Mouse (Mus musculus) heart, postnatal 4 days (tissue): ENCODE data around the gene Rap1gap2. TPM values are rescaled to one million over a fixed set of nuclear protein-coding genes. Genes with fewer than 3 reads are reported as not detected.

Source experiments
- DNase-seq: peaks from one replicate; pipeline ENCODE4 v3.0.0; 2021
- total RNA-seq, 2 experiments: library from RNA; stranded (reverse); gene quantifications; 2 replicates each; pipeline ENCODE4 v1.2.3; 2021

Rap1gap2 gene
- total RNA-seq, 2 experiments from 2014 or later: 47.8 to 53.8 TPM

DNA sequence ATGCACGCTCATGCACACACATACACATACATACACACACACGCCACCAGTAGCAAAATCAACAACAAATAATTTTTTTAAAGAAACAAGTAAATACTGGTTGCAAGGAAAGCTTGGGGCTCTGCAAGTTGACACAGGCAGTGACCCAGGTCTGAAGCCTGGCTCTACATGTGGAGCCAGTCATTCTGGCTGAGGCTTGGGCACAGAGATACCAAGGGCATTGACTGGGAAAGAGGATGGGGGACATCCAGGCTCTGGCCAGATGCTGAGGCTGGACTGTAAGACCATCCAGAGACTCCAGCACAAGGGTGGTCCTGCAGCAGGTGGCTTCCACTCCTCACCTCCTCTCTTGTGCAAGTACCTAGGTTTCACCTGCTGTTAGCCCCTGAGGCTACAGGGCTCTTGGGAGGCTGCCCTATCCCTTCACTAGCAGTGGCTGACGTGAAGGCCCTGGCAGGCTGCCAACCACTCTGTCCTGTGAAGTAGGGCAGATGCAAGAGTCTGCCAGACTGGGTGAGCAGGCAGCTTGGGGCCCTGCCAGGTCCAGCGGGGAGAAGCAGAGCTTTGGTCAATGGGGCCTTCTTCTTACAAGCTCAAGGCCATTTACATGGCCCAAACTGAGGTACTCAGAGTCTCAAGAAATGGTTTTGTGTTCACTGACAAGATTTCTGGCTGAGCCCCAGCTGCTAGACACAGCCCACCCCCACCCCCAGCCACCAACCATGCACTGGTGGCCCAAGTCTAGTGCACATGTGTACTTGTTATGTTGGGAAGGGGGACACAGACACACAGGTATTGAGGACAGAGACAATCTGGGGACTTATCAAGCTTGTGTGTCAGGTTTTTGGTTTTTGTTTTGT lies 201.9 kb downstream of the Rap1gap2 start:
- peak; percentile 97 for DNase-seq

DNA sequence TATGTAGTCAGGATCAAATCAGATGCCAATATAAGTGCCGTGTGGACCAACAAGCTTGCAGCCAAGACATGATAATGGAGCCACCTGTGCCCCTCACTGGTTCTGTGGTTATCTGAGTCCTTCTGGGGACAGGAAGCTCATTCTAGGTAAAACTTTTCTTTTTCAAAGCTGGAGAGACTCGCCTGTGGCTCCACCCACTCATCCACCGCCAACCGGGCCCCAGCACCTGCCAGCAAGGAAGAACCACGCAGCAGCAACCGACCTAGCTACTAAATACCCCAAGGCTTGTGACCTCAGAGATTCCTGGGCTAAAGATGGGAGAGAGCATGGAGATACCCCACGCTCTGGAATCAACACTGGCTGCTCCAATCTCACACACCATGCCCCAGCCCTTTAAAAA lies 205.5 kb downstream of the Rap1gap2 start:
- no peak for DNase-seq

DNA sequence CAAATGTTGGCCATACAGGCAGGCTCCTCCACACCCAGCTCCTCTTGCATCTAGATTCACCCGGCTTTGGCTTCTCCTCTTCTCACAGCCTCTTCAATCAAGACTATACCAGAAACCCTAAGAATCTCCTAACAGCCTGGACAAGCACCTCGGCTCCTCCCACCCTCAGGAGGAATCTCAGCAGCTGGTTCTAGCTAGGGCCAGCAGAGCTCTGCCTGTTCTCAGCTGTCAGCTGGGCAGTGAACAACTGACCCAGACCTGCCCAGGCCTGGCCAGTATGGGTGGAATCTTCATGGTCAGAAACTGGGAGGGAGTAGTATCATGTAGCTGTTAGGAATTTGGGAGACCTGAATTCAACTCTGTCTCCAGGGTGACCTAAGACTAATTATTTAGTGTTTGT lies 206.5 kb downstream of the Rap1gap2 start:
- peak; percentile 23 for DNase-seq

DNA sequence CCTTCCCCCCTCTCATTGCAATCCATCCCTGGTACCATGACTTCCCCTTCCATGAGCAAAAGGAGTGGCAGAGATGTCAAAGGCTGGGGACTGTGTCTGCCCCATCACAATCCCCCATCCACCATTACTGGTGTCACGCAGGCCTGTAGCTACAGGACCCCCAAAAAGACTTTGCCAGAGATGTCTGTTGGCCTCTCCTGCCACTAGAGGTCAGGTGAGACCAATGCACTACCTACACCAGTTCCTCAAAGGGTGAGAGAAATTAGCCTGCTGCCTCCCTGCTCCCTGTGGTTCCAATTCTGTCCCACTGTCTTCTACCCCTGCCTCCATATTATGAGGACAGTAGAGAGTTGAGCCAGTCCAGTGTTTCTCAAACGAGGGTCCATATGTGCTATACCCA lies 208.6 kb downstream of the Rap1gap2 start:
- DNase-seq: peak; percentile 33

DNA sequence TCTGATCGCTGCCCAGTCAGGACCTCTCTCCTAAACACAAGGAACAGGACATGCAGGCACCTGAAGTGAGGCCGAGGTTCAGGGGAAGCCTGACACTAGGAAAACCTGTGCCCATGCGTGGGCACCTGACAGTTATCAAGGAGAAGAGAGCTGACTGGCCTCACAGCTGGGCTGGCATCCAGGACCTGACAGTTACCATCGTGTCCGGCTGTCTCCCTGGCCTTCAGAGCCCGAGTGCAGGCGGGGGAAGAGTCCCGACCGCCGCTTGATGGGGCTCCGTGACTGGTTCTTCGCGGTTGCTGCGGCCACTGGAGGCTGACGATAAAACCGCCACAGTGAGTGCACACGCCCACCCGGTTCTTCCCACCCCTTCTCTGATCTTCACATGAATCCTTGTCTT lies 215.1 kb downstream of the Rap1gap2 start:
- DNase-seq: no peak

DNA sequence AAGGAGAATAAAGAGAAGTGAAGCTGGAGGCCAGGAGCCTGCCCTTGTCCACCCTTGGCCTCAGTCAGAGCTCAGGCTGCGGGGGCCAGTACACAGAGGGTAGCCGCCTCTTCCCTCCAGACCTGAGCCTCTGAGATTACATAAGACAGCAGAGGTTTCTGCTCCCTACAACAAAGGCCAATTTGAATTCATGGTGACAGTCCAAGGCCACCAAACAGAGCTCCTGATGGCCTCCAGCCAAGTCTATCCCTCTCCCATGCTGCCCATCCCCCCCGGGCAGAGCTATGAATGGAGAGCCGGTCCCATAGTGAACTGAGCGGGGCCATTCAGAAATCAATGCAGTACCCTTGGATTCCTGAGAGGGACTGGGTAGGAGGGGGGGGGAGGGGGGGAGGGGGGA lies 217.2 kb downstream of the Rap1gap2 start:
- DNase-seq: peak; percentile 70

DNA sequence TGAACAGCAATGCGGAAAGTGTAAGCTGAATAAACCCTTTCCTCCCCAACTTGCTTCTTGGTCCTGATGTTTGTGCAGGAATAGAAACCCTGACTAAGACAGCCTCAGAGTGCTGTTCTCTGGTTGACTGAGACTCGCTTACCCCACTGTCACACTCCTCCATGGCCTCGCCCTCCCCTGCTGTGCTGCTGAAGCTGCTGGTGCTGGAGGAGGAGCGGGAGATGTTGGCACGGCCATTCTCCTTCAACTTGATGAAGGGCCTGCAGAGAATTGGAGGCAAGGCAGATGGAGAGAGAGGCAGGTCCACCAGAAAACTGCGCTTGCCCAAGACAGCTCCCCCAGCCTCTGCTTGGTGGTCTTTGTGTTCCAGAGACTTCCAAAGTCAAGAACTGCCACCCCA lies 217.8 kb downstream of the Rap1gap2 start:
- DNase-seq: no peak

DNA sequence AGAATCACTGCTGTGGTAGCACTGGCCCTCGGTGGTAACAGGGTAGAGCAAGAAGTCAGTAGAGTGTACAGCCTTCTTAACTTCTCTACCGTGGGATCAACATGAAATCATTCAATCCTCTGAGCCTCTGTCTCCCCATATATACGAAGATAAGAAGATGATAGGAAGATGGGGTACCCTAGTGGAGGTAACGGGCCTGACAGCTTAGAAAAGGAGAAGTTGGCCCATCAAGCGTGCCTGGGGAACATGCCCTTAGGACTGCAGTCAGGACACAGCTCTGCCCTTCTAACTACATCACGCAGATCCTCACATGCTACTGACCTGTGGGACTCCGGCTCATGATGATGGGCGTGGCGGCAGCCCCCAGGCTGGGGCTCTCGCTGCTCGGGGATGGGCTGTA lies 218.8 kb downstream of the Rap1gap2 start:
- DNase-seq: no peak

DNA sequence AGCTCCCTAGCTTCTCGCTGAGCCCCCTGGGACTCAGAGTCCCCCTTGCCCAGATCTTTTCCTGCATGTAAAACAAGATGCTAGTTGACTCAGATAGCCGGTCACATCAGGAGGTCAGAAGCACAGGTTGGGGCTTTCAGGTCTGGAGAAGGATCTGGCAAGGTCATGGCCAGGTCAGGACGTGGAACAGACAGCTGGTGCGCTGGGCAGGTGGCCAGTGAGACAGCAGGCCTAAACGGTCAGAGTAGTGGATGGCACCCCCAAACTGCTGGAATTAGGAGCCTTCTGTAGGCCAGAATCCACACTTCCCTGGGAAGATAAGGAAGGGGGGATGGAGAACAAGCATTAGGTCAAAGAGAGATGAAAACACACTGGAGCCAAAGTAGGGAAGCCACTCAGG lies 223.5 kb downstream of the Rap1gap2 start:
- no peak for DNase-seq

DNA sequence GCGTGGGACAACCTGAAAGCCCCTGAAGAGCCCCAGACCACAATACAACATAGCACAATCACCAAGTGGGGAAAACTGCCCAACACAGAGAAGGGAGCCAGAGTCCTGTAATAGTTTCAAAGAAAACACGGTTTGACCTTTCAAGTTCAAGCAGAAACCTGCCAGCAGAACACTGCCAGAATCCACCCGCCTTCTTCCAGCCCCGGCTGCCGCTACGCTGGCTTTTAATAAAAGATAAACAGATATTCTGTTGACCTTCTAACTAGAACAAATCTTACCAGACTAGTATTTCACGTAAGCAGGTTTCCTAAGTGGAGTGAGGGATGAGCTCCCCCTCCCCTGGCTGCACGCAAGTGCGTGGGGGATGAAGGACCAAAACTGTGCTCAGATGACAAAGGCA lies 225.0 kb downstream of the Rap1gap2 start:
- peak; percentile 30 for DNase-seq

DNA sequence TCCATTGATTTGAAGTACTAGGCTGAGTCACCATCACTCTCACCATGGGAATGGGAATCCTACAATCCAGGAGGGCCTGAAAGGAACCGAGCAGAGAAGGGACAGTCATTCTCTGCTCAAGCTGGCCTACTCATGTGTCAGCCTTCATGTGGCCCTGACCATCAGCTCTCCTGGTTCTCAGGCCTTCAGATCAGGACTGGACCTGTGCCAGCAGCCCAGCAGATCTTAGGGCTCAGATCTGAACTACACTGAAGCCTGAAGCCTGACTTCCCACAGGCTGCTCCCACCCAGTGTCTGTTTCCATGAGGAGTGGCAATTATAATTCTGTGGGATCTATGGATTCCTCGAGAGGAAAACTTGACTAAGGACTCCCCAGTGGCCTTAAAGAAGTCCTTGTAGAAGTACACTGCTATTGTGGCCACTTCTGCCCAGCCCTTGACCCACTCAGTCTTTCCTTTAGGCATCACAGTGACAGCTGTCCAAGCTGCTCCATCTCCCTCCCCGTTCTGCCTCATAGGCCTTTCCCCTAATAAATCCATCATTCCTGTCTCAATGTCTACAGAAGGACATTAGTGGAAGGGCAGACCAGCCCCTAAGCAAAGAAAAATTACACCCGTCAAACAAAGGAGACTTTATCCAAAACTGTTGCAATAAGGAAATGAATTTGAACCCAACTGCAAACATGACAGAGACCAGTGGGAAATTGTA lies 231.4 kb downstream of the Rap1gap2 start:
- DNase-seq: no peak

DNA sequence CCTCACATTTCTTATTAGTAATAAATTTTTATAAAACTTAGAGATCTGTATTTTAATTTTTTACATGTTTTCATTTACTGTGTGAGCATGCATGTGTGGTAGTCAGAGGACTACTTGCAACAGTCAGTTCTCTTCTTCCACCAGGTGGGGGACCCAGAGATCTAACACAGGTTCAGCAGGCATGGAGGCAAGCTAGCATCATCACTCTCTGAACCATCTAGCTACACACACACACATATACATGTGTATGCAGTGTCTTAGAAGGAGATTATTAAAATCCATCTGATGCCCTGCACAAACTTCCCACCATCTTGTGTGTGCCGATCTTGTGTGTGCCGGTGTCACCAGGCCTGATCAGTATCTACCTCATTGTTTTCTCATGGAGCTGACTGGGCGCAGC lies 233.9 kb downstream of the Rap1gap2 start:
- peak; percentile 73 for DNase-seq

DNA sequence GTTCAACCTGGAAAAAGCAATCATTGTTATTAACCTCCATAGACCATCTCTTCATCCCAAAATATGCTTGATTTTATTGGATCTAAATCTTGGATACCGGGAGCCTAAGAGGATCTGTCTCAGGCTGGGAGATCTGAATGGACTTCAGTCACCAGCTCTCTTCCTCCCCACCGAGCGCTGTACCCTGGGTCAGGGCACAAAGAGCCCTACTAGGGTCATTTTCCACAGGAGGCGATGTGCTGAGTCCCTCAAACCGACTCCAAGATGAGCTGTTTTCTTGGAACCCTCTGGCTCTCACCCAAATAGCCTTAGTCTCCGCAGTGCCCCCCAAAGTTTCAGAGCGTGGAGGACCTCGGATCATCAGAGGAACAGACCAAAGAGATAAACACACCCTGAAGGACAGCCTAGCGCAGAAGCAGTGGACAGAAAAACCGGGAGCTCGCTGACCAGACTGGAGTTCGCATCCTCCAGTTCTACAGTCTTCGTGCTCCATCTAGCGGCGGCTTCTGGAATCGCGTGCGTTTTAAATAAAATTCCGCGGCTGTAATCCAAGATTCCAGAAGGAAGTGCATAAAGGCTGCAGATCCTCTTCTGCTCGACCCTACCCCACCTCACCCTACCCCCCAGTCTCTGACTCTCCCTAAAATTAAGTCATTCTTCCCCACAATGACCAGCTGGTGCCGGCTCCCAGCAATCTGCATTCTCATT lies 239.2 kb downstream of the Rap1gap2 start:
- DNase-seq: peak; percentile 86

DNA sequence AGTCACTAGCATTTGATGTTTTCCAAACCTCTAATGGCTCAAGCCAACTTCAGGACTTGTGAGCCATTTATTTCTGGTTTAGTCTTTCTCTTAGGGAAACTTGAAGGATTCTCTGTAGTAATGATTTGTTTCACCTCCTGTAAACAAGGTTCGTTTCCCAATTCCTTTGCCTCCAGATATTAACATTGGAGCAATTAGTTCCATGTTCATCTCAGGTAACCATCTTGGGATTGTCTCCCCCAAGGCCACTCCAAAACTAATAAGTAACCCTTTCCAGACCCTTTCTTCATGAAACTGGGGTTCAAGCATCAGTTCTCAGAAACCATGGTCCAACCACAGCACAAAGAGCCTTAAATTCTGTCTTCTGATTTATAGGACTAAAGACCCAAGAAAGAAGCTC lies 248.9 kb downstream of the Rap1gap2 start, which contains the start of gene Olfr412:
Olfr412 (plus strand) TSS at position 301 of the 400 bp plus-strand sequence.
- no peak for DNase-seq

DNA sequence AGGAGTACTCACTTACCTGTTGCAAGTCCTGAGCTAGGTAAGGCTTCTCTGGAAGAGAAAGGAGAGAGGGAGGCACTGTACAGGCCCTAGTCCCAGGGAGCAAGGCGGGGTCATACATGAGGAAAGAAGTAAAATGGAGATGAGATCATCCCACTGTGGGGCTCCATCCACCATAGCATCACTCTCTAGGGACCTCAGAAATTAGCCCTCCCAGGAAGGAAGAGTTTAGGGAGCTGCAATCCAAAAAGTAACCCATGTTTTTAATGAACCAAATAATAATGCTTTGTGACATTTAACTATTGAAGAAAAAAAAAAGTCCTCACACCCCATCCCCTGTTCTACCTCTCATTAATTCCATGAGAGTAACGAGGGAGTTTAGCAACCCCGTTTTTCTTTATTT lies 258.2 kb downstream of the Rap1gap2 start, which contains the start of gene Olfr411:
Olfr411 (minus strand) TSS at position 101 of the 400 bp plus-strand sequence.
- DNase-seq: no peak

DNA sequence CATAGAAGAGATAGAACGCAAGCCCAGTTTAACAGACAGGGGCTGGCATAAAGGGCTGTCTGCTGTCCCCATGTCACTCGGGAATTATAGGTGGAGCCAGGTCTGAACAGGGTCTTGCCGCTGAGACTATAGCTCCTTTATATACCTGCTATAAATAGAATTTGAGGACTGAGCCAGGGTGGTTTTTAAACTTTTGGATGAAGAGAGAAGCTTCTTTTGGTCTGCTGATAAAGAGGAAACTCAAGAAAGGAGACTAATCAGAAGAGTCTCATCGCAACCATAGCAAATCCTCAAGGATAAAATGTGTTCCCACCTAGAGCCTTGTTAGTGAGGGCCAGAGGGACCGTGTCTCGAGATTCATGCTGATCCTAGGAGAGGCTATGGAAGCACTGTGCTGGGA lies 272.8 kb downstream of the Rap1gap2 start, which contains the start of gene Olfr410:
Olfr410 (minus strand) TSS at position 101 of the 400 bp plus-strand sequence.
- no peak for DNase-seq

Other genes with a start within 250 kb of the Rap1gap2 start
- gene Olfr412, start 248.8 kb downstream of the Rap1gap2 start, total RNA-seq: not detected
- under 1 TPM; 0.60 to 0.72 TPM for gene Ccdc92b, start 8.7 kb upstream of the Rap1gap2 start, total RNA-seq
- 100 to 1,000 TPM; 220 to 229 TPM for gene Cluh, start 38.6 kb upstream of the Rap1gap2 start, total RNA-seq
- 100 to 1,000 TPM; 265 to 269 TPM for gene Pafah1b1, start 113.8 kb upstream of the Rap1gap2 start, total RNA-seq
- gene Mettl16, start 159.9 kb upstream of the Rap1gap2 start, total RNA-seq: 10 to 100 TPM; 15.2 to 16.9 TPM
- 10 to 100 TPM; 14.8 to 15.7 TPM for gene Mnt, start 220.0 kb upstream of the Rap1gap2 start, total RNA-seq